Mouse (Mus musculus): Measurements from ENCODE around the gene Spock1.

Spock1 gene

DNA sequence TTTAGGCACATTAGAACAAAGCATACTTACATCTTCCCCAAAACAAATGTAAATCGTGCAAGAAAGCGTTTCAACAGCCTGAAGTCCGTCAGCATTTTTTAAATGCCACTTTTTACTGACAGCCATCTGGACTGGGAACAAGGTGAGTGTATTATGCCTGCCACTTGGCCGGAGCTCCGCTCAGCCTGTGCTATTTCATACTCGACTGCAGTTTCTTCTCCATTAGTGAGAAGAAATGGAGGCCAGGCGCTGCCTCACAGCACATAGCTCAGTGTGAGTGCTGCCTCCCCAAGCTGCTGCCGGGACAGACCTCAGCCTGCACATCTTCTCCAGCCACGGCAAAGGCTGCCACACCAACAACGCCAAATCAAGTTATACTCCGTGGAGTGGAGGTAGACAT lies 91.9 kb downstream of the Spock1 start:
- in situ Hi-C loops (cut with MboI; ENCODE audit: low pct_unique_long_range_greater_than_20kb in 1 of 2, low sequenced_read_pairs in 2 of 2, unreplicated experiment in 1 of 2): no loop called here

DNA sequence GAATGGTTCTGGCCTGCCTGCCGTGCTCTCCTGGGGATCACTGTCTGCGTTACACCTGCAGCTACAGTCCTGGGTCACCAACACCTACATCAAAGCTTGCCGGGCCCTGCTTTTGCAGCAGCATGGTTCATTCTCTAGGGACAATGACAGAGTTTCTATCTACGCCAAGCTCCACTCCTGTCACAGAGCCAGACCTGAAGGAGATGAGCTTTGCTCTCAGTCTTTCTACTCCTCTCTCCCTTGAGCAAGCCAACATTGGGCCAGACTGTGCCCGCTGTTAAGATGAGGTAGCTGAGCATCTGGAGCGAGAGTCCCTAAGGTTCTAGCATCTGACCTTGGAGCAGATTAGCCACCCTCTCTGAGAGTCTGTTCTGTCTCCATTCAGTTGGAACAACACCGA lies 95.5 kb downstream of the Spock1 start:
- in situ Hi-C loops (cut with MboI; ENCODE audit: low pct_unique_long_range_greater_than_20kb in 1 of 2, low sequenced_read_pairs in 2 of 2, unreplicated experiment in 1 of 2): no loop called here

DNA sequence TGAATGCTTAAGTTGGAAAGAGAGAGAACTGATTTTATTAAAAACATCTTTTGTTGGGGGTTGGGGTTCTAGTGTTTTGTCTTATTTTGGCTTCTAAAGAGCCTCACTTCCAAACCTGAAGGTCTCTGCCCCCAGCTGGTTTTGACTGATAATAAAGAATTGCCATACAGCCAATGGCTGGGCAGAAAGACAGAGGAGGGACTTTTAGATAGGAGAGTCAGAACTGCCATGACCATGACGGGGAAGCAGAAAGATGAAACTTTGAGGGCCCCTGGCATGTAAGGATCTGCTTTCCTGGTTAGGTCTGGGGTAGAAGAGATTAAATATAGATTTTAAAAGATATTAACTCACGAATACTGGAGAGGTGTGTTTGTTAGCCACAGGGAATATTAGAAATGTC lies 96.9 kb downstream of the Spock1 start:
- in situ Hi-C loops (cut with MboI; ENCODE audit: low pct_unique_long_range_greater_than_20kb in 1 of 2, low sequenced_read_pairs in 2 of 2, unreplicated experiment in 1 of 2): no loop called here

DNA sequence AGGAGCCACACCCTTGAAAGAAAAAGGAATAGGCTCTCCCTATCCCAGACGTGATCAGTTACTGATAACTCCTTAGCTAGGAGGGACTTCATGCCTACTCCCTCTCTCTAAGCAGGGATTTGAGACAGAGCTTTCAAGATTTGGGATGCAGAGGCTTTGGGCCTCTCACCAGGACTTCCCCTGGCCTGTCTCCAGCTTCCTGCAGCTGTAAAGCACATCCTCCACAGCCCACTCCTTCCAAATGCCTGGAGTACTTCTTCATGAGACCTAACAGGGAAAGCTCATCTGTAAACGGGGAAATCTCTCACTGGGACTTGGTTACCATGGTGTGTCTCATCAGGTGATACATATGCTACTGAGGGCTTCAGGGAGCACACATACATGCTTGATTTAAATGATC lies 97.3 kb downstream of the Spock1 start:
- in situ Hi-C loops (cut with MboI; ENCODE audit: low pct_unique_long_range_greater_than_20kb in 1 of 2, low sequenced_read_pairs in 2 of 2, unreplicated experiment in 1 of 2): no loop called here

DNA sequence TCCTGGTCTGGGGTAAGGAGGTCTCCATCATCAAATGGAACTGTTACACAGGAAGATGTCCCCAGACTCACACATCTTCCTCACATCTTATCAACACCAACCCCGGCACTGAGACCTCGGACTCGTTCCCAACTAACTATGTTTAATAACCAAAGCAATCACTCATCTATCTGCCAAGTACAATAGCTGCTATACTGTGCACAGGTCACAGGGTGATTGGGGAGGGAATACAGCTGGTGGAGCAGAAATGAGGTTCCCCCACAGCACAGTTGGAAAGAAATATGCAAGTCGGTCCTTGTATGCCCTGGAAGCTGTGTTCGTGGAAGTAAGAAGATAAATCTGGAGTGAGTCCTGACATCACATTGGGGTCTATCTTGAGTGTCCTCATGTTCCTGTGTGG lies 98.0 kb downstream of the Spock1 start:
- in situ Hi-C loops (cut with MboI; ENCODE audit: low pct_unique_long_range_greater_than_20kb in 1 of 2, low sequenced_read_pairs in 2 of 2, unreplicated experiment in 1 of 2): no loop called here

DNA sequence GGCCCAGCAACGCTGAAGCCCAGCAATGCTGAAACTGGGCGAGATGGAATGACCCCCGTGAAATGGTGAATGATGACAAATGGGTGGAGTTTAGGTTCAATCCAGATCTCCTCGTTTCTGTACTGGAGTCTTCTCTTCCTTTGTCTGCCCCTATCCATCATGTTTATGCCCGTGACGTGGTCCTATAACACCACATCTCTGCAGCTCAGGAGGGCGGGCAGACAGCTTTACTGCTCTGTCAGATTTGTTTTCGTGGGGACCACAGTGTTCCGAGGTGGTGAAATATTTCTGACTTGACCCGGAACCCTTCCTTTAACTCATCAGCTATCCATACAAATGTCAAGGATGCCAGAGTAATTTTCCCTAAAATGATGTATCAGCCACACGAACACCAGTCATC lies 98.5 kb downstream of the Spock1 start:
- in situ Hi-C loops (cut with MboI; ENCODE audit: low pct_unique_long_range_greater_than_20kb in 1 of 2, low sequenced_read_pairs in 2 of 2, unreplicated experiment in 1 of 2): no loop called here

DNA sequence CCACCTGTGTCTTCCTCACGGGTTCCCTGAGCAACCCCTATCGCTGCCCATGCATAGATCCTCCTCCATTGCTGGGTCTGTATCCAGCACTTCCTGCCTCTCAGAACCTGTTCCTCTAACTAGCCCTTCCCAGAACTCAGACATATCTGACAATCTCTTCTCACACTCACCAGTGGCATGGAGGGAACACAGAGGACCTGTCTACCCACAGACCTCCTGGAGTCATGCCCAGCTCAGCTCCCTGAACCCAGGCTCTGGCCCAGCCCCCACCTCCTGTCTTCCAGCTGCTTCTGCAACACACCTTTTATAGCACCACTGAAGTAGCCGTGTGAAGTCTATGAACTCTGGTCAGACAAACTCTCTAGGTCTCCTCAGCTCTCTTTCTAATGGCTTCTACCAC lies 101.3 kb downstream of the Spock1 start:
- in situ Hi-C loops (cut with MboI; ENCODE audit: low pct_unique_long_range_greater_than_20kb in 1 of 2, low sequenced_read_pairs in 2 of 2, unreplicated experiment in 1 of 2): no loop called here

DNA sequence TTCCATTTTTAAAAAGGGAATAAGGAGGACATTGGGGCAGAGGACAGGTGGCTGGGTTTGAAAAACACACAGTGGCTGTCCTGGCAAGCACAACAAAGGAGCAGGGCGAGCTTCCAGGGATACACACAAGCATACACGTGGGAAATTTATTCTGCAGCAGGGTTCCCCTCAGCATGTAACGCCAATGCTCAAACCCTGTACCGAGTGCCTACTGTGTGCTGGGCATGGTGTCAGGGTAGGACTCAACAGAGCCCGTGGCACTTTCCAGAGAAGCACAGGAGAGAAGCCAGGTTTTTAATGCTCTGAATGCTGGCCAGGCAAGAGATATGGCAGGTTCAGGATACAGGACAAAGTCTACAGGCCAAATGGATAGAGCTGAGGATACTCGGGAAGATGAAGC lies 101.8 kb downstream of the Spock1 start:
- in situ Hi-C loops (cut with MboI; ENCODE audit: low pct_unique_long_range_greater_than_20kb in 1 of 2, low sequenced_read_pairs in 2 of 2, unreplicated experiment in 1 of 2): no loop called here

DNA sequence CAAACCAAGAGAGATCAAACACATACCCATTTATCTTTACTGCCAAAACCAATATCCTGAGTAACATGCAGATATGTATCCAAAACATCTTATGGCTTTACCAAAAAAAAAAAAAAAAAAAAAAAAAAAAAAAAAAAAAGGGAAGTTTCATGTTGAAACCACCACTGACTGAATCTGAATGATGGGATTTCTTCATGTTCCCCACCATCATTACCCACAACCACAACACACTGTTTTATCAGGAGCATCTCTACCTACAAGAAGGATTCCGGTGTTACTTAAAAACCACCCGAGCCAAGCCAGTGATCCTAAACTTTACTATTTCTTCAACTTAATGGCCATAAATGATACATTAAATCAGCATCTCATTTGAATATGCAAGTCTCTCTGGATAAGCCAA lies 109.5 kb downstream of the Spock1 start:
- in situ Hi-C loops (cut with MboI; ENCODE audit: low pct_unique_long_range_greater_than_20kb in 1 of 2, low sequenced_read_pairs in 2 of 2, unreplicated experiment in 1 of 2): no loop called here

DNA sequence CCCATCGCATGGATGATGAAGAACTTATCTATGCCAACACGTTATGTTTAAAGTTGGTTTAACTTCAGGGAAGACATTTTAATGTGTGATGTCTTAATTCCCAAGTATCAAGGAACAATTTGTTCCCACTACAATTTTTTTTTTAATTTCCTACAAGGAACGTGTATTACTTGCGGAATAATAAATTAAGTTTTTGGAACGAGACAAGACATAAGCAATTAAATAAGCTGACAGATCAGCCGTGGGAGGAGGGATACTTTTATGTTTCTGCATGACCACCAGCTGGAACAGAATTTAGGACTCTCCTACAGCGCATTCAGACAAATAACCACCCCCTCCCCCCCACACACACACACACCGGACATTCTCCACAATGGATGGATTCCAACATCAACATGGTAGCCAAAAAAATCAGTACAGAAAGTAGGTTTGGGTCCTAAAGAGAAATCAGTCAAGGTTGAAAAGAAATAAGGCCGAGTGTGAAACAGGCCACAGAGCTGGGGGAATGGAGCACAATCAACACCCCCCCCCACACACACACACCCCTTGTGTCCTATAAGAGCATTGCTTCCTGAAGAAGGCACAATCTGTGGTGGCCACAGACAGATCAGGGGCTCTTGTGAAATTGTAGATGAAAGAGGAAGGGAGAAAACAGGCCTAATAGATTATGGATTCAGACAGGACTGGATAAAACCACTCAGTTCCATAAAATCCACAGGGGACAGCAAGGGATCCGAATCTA lies 111.0 kb downstream of the Spock1 start:
- in situ Hi-C loops (cut with MboI; ENCODE audit: low pct_unique_long_range_greater_than_20kb in 1 of 2, low sequenced_read_pairs in 2 of 2, unreplicated experiment in 1 of 2): no loop called here

DNA sequence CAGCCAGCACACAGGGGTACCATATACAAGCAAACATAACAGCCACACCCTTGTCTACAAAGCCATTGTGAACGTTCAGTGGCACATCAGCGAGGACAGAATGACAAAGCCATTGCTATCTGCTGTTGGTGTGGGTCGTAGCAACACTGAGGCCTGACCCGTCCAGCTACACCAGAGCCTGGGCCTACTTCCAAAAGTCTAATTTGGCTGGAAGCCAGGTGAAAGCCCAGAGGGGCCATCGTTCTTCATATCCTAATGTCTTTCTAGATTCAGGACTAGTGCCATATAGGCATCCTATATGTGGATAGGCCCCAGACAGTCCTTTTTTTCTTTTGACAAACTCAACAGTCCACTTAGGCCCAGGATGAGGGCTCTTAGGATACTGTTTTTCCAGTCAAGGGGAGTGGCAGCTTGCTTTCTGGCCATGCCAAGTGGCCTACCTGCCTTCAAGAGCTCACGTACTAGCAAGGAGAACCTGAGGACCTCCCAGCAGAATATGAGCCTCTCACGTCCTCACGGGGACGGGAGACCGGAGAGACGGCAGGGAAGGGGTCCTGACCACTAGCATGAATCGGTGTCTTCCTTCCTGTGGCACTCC lies 114.4 kb downstream of the Spock1 start:
- in situ Hi-C loops (cut with MboI; ENCODE audit: low pct_unique_long_range_greater_than_20kb in 1 of 2, low sequenced_read_pairs in 2 of 2, unreplicated experiment in 1 of 2): no loop called here

DNA sequence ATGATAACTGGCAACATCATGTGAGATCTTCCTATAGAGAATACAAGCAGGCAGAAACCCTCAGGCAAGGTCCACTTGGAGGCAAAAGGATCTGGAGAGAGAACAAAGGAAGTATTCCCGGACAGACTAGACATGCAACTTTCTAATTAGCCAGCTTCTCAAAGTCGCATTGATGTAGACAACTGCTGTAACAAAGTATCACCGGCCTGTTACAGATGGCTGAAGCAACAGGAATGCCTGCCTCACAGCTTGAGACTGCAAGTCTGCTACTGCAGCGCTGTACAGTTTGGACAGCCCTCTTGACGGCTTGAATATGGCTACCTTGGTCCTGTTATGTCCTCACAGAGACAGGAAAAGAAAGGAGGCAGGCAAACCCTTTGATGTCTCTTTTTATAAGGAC lies 118.3 kb downstream of the Spock1 start:
- in situ Hi-C loops (cut with MboI; ENCODE audit: low pct_unique_long_range_greater_than_20kb in 1 of 2, low sequenced_read_pairs in 2 of 2, unreplicated experiment in 1 of 2): no loop called here

DNA sequence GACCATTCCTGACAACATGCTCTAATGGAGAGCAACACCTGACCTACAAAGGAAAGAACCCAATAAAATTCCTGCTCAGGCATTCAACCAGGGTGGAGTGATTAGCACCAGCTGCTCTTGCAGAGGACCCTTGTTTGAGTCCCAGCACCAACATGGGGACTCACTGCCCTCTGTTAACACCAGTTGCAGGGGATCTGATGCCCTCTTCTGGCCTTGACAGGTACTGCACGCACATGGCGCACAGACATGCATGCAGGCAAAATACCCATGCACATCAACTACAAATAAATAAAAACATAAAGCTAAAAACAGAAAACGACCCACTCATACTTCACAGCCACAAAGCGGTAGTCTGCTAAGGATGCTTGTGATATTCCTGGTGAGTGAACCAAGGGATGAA lies 119.8 kb downstream of the Spock1 start:
- in situ Hi-C loops (cut with MboI; ENCODE audit: low pct_unique_long_range_greater_than_20kb in 1 of 2, low sequenced_read_pairs in 2 of 2, unreplicated experiment in 1 of 2): no loop called here

DNA sequence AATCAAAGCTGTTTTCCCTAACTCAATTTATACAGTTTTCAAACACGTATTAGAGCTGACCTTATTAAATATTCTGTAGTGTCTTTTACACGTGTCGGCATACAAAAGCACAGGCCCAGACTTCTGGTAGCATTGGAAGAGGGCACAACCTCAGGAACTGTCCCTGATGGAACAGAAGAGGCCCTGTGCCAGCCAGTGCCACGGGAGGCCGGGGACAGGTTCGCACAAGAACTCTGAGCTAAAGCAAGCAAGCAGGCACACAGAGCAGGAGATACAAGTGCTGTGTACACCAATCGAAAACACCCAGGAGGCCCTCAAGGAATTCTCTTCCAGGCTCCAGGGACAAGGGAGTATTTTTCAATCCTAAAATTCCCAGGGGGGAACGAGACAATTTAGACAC lies 121.9 kb downstream of the Spock1 start:
- in situ Hi-C loops (cut with MboI; ENCODE audit: low pct_unique_long_range_greater_than_20kb in 1 of 2, low sequenced_read_pairs in 2 of 2, unreplicated experiment in 1 of 2): no loop called here

DNA sequence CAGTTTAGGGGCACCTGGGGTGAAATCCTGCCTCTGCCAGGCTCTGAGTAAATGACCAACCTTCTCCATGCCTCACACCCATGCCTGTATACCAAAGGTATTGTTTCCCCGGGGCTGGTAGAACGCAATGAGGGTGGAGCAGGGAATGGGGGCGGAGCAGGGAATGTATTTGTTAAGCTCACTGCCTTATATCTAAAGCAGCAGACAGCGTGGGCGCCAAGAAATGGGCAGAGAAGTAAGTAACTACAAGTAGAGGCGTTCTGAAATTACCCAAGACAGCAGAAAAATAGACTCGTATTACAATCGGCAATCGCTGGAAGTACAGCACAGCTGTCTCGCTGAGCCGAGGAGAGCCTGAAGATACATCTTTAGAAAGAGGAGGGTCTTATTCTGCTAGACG lies 125.2 kb downstream of the Spock1 start:
- in situ Hi-C loops (cut with MboI; ENCODE audit: low pct_unique_long_range_greater_than_20kb in 1 of 2, low sequenced_read_pairs in 2 of 2, unreplicated experiment in 1 of 2): no loop called here

DNA sequence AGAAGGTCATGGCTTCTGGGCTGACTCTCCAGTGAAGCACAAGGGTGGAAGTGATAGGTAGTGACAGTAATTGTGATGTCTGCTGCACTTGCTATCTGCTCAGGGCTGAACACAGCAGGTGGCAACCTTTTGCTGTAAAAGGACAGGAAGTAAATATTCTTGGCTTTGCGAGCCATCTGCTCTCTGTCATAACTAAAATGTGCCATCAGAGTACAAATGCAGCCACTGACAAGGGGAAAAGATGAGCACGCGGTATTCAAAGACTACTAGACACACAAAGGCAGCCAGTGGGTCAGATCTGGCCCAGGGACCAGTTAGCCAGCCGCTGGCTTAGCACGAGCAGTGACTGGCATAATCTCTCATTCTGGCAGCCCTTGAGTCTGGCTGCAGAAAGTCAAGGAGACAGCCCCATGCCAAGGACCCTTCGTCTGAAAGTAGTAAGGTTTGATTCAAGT lies 126.0 kb downstream of the Spock1 start:
- in situ Hi-C loops (cut with MboI; ENCODE audit: low pct_unique_long_range_greater_than_20kb in 1 of 2, low sequenced_read_pairs in 2 of 2, unreplicated experiment in 1 of 2): no loop called here

DNA sequence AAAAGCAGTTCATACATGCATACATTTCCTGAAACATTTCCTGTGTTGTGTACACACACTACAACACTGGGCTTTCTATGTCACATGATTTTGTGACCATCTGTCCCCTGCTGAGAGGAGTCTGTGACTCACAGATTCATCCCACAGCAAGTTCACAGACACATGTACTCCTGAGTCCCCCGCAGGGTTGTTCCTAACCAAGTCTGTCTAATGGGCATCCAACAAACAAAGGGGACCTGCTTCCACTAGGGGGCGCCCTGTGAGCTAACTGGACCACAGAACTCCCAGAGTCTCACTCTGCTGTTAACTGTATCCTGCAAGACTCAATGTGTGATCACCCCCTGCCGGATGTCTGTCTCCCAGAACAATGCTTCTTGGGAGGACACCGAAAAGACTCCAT lies 129.0 kb downstream of the Spock1 start:
- in situ Hi-C loops (cut with MboI; ENCODE audit: low pct_unique_long_range_greater_than_20kb in 1 of 2, low sequenced_read_pairs in 2 of 2, unreplicated experiment in 1 of 2): no loop called here

DNA sequence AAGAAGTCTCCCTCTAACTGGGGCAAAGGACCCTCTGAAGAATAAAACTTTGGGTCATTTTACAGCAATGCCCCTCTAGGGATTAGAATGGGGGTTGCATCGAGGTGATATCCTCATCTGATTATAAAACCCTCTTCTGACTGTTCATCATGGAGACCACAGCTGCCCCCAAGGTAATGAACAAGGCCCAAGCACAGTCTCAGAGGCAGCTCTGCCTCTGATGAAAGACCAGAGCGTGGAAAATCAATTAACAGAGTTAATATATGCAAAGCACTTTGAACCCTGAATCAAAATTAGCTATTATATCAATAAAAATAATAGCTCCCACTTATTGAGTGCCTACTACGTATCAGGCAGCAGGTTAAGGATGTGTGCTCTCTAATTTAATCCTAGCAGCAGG lies 129.6 kb downstream of the Spock1 start:
- in situ Hi-C loops (cut with MboI; ENCODE audit: low pct_unique_long_range_greater_than_20kb in 1 of 2, low sequenced_read_pairs in 2 of 2, unreplicated experiment in 1 of 2): no loop called here

DNA sequence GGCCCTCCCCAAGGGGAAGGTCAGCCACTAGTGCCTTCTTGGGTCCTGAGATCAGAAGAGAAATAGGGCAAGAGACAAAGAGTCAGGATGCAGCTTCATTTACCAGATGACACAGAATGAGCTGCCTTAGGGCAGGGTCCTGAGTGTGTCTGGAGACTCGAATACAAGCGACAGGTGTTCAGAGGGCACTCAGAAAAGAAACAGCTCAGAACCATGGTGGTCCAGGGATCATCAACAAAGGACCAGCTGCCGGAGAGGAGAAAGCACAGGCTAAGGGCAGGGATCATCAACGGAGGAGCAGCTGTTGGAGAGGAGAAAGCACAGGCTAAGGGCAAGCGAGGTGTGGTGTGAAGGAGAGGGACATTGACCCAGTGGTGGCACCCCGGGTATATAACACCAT lies 136.1 kb downstream of the Spock1 start:
- in situ Hi-C loops (cut with MboI; ENCODE audit: low pct_unique_long_range_greater_than_20kb in 1 of 2, low sequenced_read_pairs in 2 of 2, unreplicated experiment in 1 of 2): no loop called here

DNA sequence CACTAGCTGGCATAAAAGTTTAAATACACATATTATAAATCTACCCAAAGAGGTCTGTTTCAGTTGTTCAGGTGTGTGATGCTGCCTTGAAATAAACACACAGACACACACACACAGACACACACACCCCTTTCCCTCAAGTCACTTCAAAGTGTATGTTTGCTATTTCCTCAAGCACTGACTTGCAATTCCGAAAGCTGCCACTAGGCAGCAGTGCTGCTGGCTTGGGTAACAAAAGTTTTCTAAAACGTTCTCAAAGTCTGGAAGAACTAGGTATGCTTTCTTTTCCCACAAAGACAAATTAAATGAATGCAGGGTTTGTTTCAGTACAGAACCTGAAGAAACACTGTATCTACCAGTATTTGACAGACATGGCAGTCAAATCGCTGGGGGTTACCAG lies 141.4 kb downstream of the Spock1 start:
- in situ Hi-C loops (cut with MboI; ENCODE audit: low pct_unique_long_range_greater_than_20kb in 1 of 2, low sequenced_read_pairs in 2 of 2, unreplicated experiment in 1 of 2): no loop called here
